Mouse (Mus musculus): ENCODE measurements around the gene Srgap3. TPM values are rescaled to one million over a fixed set of nuclear protein-coding genes. Genes with fewer than 3 reads are reported as not detected.
A peak's percentile ranks its signal among the peaks of the same experiment; 100 is the strongest.

Srgap3 gene
- polyA plus RNA-seq, 1 experiment from 2014 or later, result 3.5 TPM

GRCm38 (mm10) chr6:112955773-112956172, 8.7 kb upstream of the Srgap3 start:
- H3K4me2 ChIP-seq, result no peak overlapping the region
- H3K9me3 ChIP-seq (ENCODE audit: control insufficient read depth, low read length), result no peaks in the 10 kb centered on the region
- H3K4me1 ChIP-seq (replicated peaks; ENCODE audit: control insufficient read depth, insufficient read depth, low read length), result no peaks in the 10 kb centered on the region; the same call in none of the 2 replicates
- no peaks in the 10 kb centered on the region for H3K36me3 ChIP-seq (ENCODE audit: control insufficient read depth, insufficient read depth, low read length)
- ATAC-seq (replicated peaks; ENCODE audit: low FRiP score), result peak; percentile 58; the same call in 1 of the 2 replicates
- no peak for DNase-seq (ENCODE audit: low spot score)
- H3K9ac ChIP-seq (ENCODE audit: low read depth, low read length), result no peak overlapping the region
- 25% methylated on average over 2 of the region's 2 CpGs for WGBS
- H3K27ac ChIP-seq (ENCODE audit: low read depth, low read length), result no peak overlapping the region
- no peak overlapping the region for H3K4me3 ChIP-seq (ENCODE audit: low read depth, low read length)
- H3K27me3 ChIP-seq (replicated peaks; ENCODE audit: control insufficient read depth, insufficient read depth, low read length), result no peaks in the 10 kb centered on the region

- no peak overlapping the region for H3K4me3 ChIP-seq (ENCODE audit: low read depth, low read length)
- 67% methylated on average over 7 of the region's 7 CpGs for WGBS
These were observed 6.8 kb upstream of the Srgap3 start for GRCm38 (mm10) chr6:112953905-112954304.

GRCm38 (mm10) chr6:112951254-112951653, 4.2 kb upstream of the Srgap3 start:
- H3K27me3 ChIP-seq (replicated peaks; ENCODE audit: control insufficient read depth, insufficient read depth, low read length), result no peaks in the 10 kb centered on the region
- WGBS, result 86% methylated on average over 2 of the region's 2 CpGs
- H3K4me3 ChIP-seq (ENCODE audit: low read depth, low read length), result no peak overlapping the region
- no peak overlapping the region for H3K27ac ChIP-seq (ENCODE audit: low read depth, low read length)
- H3K4me2 ChIP-seq, result no peak overlapping the region
- no peaks in the 10 kb centered on the region for H3K9me3 ChIP-seq (ENCODE audit: control insufficient read depth, low read length)
- no peaks in the 10 kb centered on the region for H3K36me3 ChIP-seq (ENCODE audit: control insufficient read depth, insufficient read depth, low read length)
- ATAC-seq (replicated peaks; ENCODE audit: low FRiP score) (no peak), DNase-seq (ENCODE audit: low spot score) (no peak)
- no peak overlapping the region for H3K9ac ChIP-seq (ENCODE audit: low read depth, low read length)
- peaks cover 7% of the 10 kb centered on the region for H3K4me1 ChIP-seq (replicated peaks; ENCODE audit: control insufficient read depth, insufficient read depth, low read length)

More at GRCm38 (mm10) chr6:112953905-112954304, 6.8 kb upstream of the Srgap3 start:
- H3K27me3 ChIP-seq (replicated peaks; ENCODE audit: control insufficient read depth, insufficient read depth, low read length), result no peaks in the 10 kb centered on the region
- DNase-seq (ENCODE audit: low spot score) (no peak), ATAC-seq (replicated peaks; ENCODE audit: low FRiP score) (no peak)
- no peaks in the 10 kb centered on the region for H3K9me3 ChIP-seq (ENCODE audit: control insufficient read depth, low read length)
- H3K4me1 ChIP-seq (replicated peaks; ENCODE audit: control insufficient read depth, insufficient read depth, low read length), result peaks cover under 1% of the 10 kb centered on the region
- H3K4me2 ChIP-seq, result no peak overlapping the region
- no peak overlapping the region for H3K9ac ChIP-seq (ENCODE audit: low read depth, low read length)
- no peaks in the 10 kb centered on the region for H3K36me3 ChIP-seq (ENCODE audit: control insufficient read depth, insufficient read depth, low read length)
- no peak overlapping the region for H3K27ac ChIP-seq (ENCODE audit: low read depth, low read length)

GRCm38 (mm10) chr6:112950205-112951110, 3.4 kb upstream of the Srgap3 start:
- no peak for DNase-seq (ENCODE audit: low spot score)
- Histone ChIP-seq H3K27ac (ENCODE audit: low read depth, low read length) (no peak overlapping the region), H3K4me1 (replicated peaks; ENCODE audit: control insufficient read depth, insufficient read depth, low read length) (peaks cover 9% of the 10 kb centered on the region), H3K27me3 (replicated peaks; ENCODE audit: control insufficient read depth, insufficient read depth, low read length) (no peaks in the 10 kb centered on the region), H3K9me3 (ENCODE audit: control insufficient read depth, low read length) (no peaks in the 10 kb centered on the region), H3K9ac (ENCODE audit: low read depth, low read length) (no peak overlapping the region), H3K4me2 (no peak overlapping the region), H3K4me3 (ENCODE audit: low read depth, low read length) (no peak overlapping the region), H3K36me3 (ENCODE audit: control insufficient read depth, insufficient read depth, low read length) (no peaks in the 10 kb centered on the region)
- WGBS, result 45% methylated on average over 8 of the region's 8 CpGs
- no peak for ATAC-seq (replicated peaks; ENCODE audit: low FRiP score)

GRCm38 (mm10) chr6:112949220-112949619, 2.2 kb upstream of the Srgap3 start:
- H3K27ac ChIP-seq (ENCODE audit: low read depth, low read length), result no peak overlapping the region
- WGBS, result 66% methylated on average over 2 of the region's 2 CpGs
- no peaks in the 10 kb centered on the region for H3K27me3 ChIP-seq (replicated peaks; ENCODE audit: control insufficient read depth, insufficient read depth, low read length)
- no peak overlapping the region for H3K9ac ChIP-seq (ENCODE audit: low read depth, low read length)
- H3K4me3 ChIP-seq (ENCODE audit: low read depth, low read length), result no peak overlapping the region
- ATAC-seq (replicated peaks; ENCODE audit: low FRiP score) (no peak), DNase-seq (ENCODE audit: low spot score) (no peak)
- H3K4me2 ChIP-seq, result no peak overlapping the region
- H3K36me3 ChIP-seq (ENCODE audit: control insufficient read depth, insufficient read depth, low read length), result no peaks in the 10 kb centered on the region
- H3K4me1 ChIP-seq (replicated peaks; ENCODE audit: control insufficient read depth, insufficient read depth, low read length), result peaks cover 14% of the 10 kb centered on the region
- no peaks in the 10 kb centered on the region for H3K9me3 ChIP-seq (ENCODE audit: control insufficient read depth, low read length)

- WGBS, result 77% methylated on average over 2 of the region's 2 CpGs
- no peak overlapping the region for H3K4me3 ChIP-seq (ENCODE audit: low read depth, low read length)
- no peak for ATAC-seq (replicated peaks; ENCODE audit: low FRiP score)
- H3K27me3 ChIP-seq (replicated peaks; ENCODE audit: control insufficient read depth, insufficient read depth, low read length), result no peaks in the 10 kb centered on the region
- H3K36me3 ChIP-seq (ENCODE audit: control insufficient read depth, insufficient read depth, low read length), result no peaks in the 10 kb centered on the region
- DNase-seq (ENCODE audit: low spot score), result no peak
- H3K9ac ChIP-seq (ENCODE audit: low read depth, low read length), result no peak overlapping the region
- no peaks in the 10 kb centered on the region for H3K9me3 ChIP-seq (ENCODE audit: control insufficient read depth, low read length)
- H3K4me1 ChIP-seq (replicated peaks; ENCODE audit: control insufficient read depth, insufficient read depth, low read length), result peaks cover 14% of the 10 kb centered on the region
- no peak overlapping the region for H3K27ac ChIP-seq (ENCODE audit: low read depth, low read length)
- H3K4me2 ChIP-seq, result no peak overlapping the region
These were observed 1.4 kb upstream of the Srgap3 start for GRCm38 (mm10) chr6:112948416-112948815.

GRCm38 (mm10) chr6:112946021-112946811, 850 bp downstream of the Srgap3 start:
- peaks cover 14% of the 10 kb centered on the region for H3K4me1 ChIP-seq (replicated peaks; ENCODE audit: control insufficient read depth, insufficient read depth, low read length)
- WGBS, result 19% methylated on average over 12 of the region's 12 CpGs
- H3K4me3 ChIP-seq (ENCODE audit: low read depth, low read length), result peak overlapping the region; percentile 65
- no peaks in the 10 kb centered on the region for H3K36me3 ChIP-seq (ENCODE audit: control insufficient read depth, insufficient read depth, low read length)
- no peak for ATAC-seq (replicated peaks; ENCODE audit: low FRiP score)
- H3K27me3 ChIP-seq (replicated peaks; ENCODE audit: control insufficient read depth, insufficient read depth, low read length), result no peaks in the 10 kb centered on the region
- no peak for DNase-seq (ENCODE audit: low spot score)
- H3K9ac ChIP-seq (ENCODE audit: low read depth, low read length), result peak overlapping the region; percentile 41; the same call in 1 of the 2 replicates
- H3K4me2 ChIP-seq, result peak overlapping the region; percentile 94
- H3K9me3 ChIP-seq (ENCODE audit: control insufficient read depth, low read length), result no peaks in the 10 kb centered on the region
- H3K27ac ChIP-seq (ENCODE audit: low read depth, low read length), result no peak overlapping the region

GRCm38 (mm10) chr6:112945181-112945751, 1.8 kb downstream of the Srgap3 start:
- WGBS, result 46% methylated on average over 14 of the region's 14 CpGs
- peak overlapping the region; percentile 16; the same call in 1 of the 2 replicates for H3K9ac ChIP-seq (ENCODE audit: low read depth, low read length)
- H3K27ac ChIP-seq (ENCODE audit: low read depth, low read length), result no peak overlapping the region; the same call in 1 of the 2 replicates
- H3K4me3 ChIP-seq (ENCODE audit: low read depth, low read length), result peak overlapping the region; percentile 65
- H3K4me2 ChIP-seq, result peak overlapping the region; percentile 94
- peaks cover 14% of the 10 kb centered on the region for H3K4me1 ChIP-seq (replicated peaks; ENCODE audit: control insufficient read depth, insufficient read depth, low read length)
- ATAC-seq (replicated peaks; ENCODE audit: low FRiP score), result no peak
- H3K9me3 ChIP-seq (ENCODE audit: control insufficient read depth, low read length), result no peaks in the 10 kb centered on the region
- no peaks in the 10 kb centered on the region for H3K27me3 ChIP-seq (replicated peaks; ENCODE audit: control insufficient read depth, insufficient read depth, low read length)
- DNase-seq (ENCODE audit: low spot score), result no peak
- H3K36me3 ChIP-seq (ENCODE audit: control insufficient read depth, insufficient read depth, low read length), result no peaks in the 10 kb centered on the region

Measured in liver, embryonic 11.5 days (tissue).